Mouse (Mus musculus) lung, postnatal 0 days (tissue): ENCODE measurements around the gene Pparg. TPM values are rescaled to one million over a fixed set of nuclear protein-coding genes. Genes with fewer than 3 reads are reported as not detected.

Experiments
- ATAC-seq: fragments of 200-750 bp; cut with Nextera tagmentation; 2 replicates; pipeline ENCODE4 v1.8.0; 2017; ENCODE audit warnings: moderate library complexity
- DNase-seq: peaks from one replicate; pipeline ENCODE4 v3.0.0-alpha.2; 2016; ENCODE audit warnings: low spot score
- H3K27ac ChIP-seq: fragments of 300-500 bp; sonication (generic); 2 replicates; pipeline ENCODE4 v1.5.1; 2014; ENCODE audit warnings: antibody characterized with exemption, mild to moderate bottlenecking, low read length, mixed read lengths
- H3K27me3 ChIP-seq: fragments of 300-500 bp; sonication (generic); replicated peaks from 2 replicates; pipeline ENCODE4 v1.6.1; 2014; ENCODE audit warnings: low read length, mixed read lengths; ENCODE audit not compliant: insufficient read depth
- H3K36me3 ChIP-seq: fragments of 300-500 bp; sonication (generic); 2 replicates; pipeline ENCODE4 v1.6.1; 2014; ENCODE audit warnings: low read length, mixed read lengths; ENCODE audit not compliant: insufficient read depth
- H3K4me1 ChIP-seq: fragments of 300-500 bp; sonication (generic); 2 replicates; pipeline ENCODE4 v1.6.1; 2014; ENCODE audit warnings: antibody characterized with exemption, low read depth, low read length, mixed read lengths; ENCODE audit not compliant: insufficient read depth
- H3K4me2 ChIP-seq: fragments of 300-500 bp; sonication (generic); replicated peaks from 2 replicates; pipeline ENCODE4 v1.6.1; 2014; ENCODE audit warnings: low read depth, mild to moderate bottlenecking, low read length, moderate library complexity, mixed read lengths
- H3K4me3 ChIP-seq: fragments of 300-500 bp; sonication (generic); 2 replicates; pipeline ENCODE4 v1.5.1; 2014; ENCODE audit warnings: low read depth, low read length
- H3K9ac ChIP-seq: fragments of 300-500 bp; sonication (generic); replicated peaks from 2 replicates; pipeline ENCODE4 v1.6.1; 2014; ENCODE audit warnings: low read depth, mild to moderate bottlenecking
- H3K9me3 ChIP-seq: fragments of 300-500 bp; sonication (generic); 2 replicates; pipeline ENCODE4 v1.6.1; 2016; ENCODE audit warnings: low read length, mixed read lengths
- CTCF ChIP-seq: IDR thresholded peaks from 2 replicates; pipeline ENCODE4 v1.5.1; 2016; ENCODE audit warnings: antibody characterized with exemption, mild to moderate bottlenecking
- EP300 ChIP-seq: IDR thresholded peaks from 2 replicates; pipeline ENCODE4 v1.6.1; 2016; ENCODE audit warnings: antibody characterized with exemption, mild to moderate bottlenecking, control low read depth
- WGBS: fragments of 180-500 bp; shearing (Covaris S2); extraction: QIAGEN DNeasy Blood & Tissue Kit; methylation state at CpG from one replicate; pipeline ENCODE4 v1.1.7; 2014; 5-methylcytosine and 5-hydroxymethylcytosine counted together
- polyA plus RNA-seq: library from polyadenylated mRNA; unstranded; fragments of >200 nt; fragmentation: Nextera tagmentation; extraction: Ambion mirVana; gene quantifications from 2 replicates; pipeline ENCODE4 v1.2.1, GENCODE M21; 2015

Pparg gene
- polyA plus RNA-seq, 1 experiment from 2014 or later: 7.7 TPM

GRCm38 (mm10) chr6:115464661-115465060 is 103.9 kb downstream of the Pparg start:
- Histone ChIP-seq H3K9ac (no peak overlapping the region), H3K4me2 (no peak overlapping the region), H3K9me3 (no peaks in the 10 kb centered on the region), H3K27ac (0 out of 2 replicates have a peak overlapping the region, but pooled peaks have one; percentile 9), H3K27me3 (no peaks in the 10 kb centered on the region), H3K4me1 (peaks cover 9% of the 10 kb centered on the region; the same call in 1 of the 2 replicates), H3K36me3 (no peaks in the 10 kb centered on the region), H3K4me3 (no peak overlapping the region)
- WGBS: 48% methylated on average over 3 of the region's 3 CpGs
- TF ChIP-seq CTCF (no peak), EP300 (peak; percentile 56)
- DNase-seq (peak; percentile 82), ATAC-seq (peak; percentile 84)

- Histone ChIP-seq H3K4me3 (no peak overlapping the region), H3K9ac (no peak overlapping the region), H3K27ac (no peak overlapping the region), H3K27me3 (no peaks in the 10 kb centered on the region), H3K9me3 (no peaks in the 10 kb centered on the region), H3K4me2 (no peak overlapping the region), H3K36me3 (no peaks in the 10 kb centered on the region), H3K4me1 (peaks cover 13% of the 10 kb centered on the region)
- WGBS: 66% methylated on average over 2 of the region's 2 CpGs
- ATAC-seq (no peak), DNase-seq (no peak)
- TF ChIP-seq CTCF (no peak), EP300 (no peak)
Measured at GRCm38 (mm10) chr6:115465463-115465862, 104.7 kb downstream of the Pparg start.

GRCm38 (mm10) chr6:115465876-115466275 is 105.1 kb downstream of the Pparg start:
- TF ChIP-seq CTCF: no peak
- no peak for TF ChIP-seq EP300
- Histone ChIP-seq H3K9me3 (no peaks in the 10 kb centered on the region), H3K36me3 (no peaks in the 10 kb centered on the region), H3K4me1 (peaks cover 13% of the 10 kb centered on the region), H3K4me3 (no peak overlapping the region), H3K4me2 (no peak overlapping the region), H3K9ac (no peak overlapping the region), H3K27me3 (no peaks in the 10 kb centered on the region), H3K27ac (no peak overlapping the region)
- ATAC-seq: no peak
- DNase-seq: no peak
- 57% methylated on average over 4 of the region's 4 CpGs for WGBS

- TF ChIP-seq EP300 (no peak), CTCF (no peak)
- no peak overlapping the region for H3K9ac ChIP-seq
- H3K27me3 ChIP-seq: no peaks in the 10 kb centered on the region
- H3K27ac ChIP-seq: no peak overlapping the region
- no peak for ATAC-seq
- no peak overlapping the region for H3K4me2 ChIP-seq
- no peaks in the 10 kb centered on the region for H3K9me3 ChIP-seq
- DNase-seq: no peak
- 43% methylated on average over 3 of the region's 3 CpGs for WGBS
- peaks cover 13% of the 10 kb centered on the region for H3K4me1 ChIP-seq
- H3K36me3 ChIP-seq: no peaks in the 10 kb centered on the region
- H3K4me3 ChIP-seq: no peak overlapping the region
Measured at GRCm38 (mm10) chr6:115466601-115467000, 105.8 kb downstream of the Pparg start.

- no peak overlapping the region for H3K27ac ChIP-seq
- no peak overlapping the region for H3K9ac ChIP-seq
- H3K36me3 ChIP-seq: no peaks in the 10 kb centered on the region
- H3K4me2 ChIP-seq: no peak overlapping the region
- TF ChIP-seq EP300 (no peak), CTCF (no peak)
- H3K9me3 ChIP-seq: no peaks in the 10 kb centered on the region
- H3K4me1 ChIP-seq: peaks cover 4% of the 10 kb centered on the region; the same call in 1 of the 2 replicates
- DNase-seq (peak; percentile 7), ATAC-seq (no peak)
- 40% methylated on average over 3 of the region's 3 CpGs for WGBS
- H3K4me3 ChIP-seq: no peak overlapping the region
- no peaks in the 10 kb centered on the region for H3K27me3 ChIP-seq
Measured at GRCm38 (mm10) chr6:115469666-115470581, 109.2 kb downstream of the Pparg start.

- no peak overlapping the region for H3K4me2 ChIP-seq
- H3K27ac ChIP-seq: no peak overlapping the region
- DNase-seq (peak; percentile 11), ATAC-seq (no peak)
- H3K36me3 ChIP-seq: no peaks in the 10 kb centered on the region
- TF ChIP-seq CTCF: no peak
- TF ChIP-seq EP300: no peak
- H3K27me3 ChIP-seq: no peaks in the 10 kb centered on the region
- no peak overlapping the region for H3K4me3 ChIP-seq
- H3K9me3 ChIP-seq: no peaks in the 10 kb centered on the region
- no peak overlapping the region for H3K9ac ChIP-seq
- peaks cover 10% of the 10 kb centered on the region for H3K4me1 ChIP-seq
Measured at GRCm38 (mm10) chr6:115471956-115472355, 111.2 kb downstream of the Pparg start.
